Mouse (Mus musculus): ENCODE measurements around the gene Rcsd1. TPM values are rescaled to one million over a fixed set of nuclear protein-coding genes. Genes with fewer than 3 reads are reported as not detected.

Rcsd1 gene
- total RNA-seq, 2 experiments from 2014 or later: 13.5 to 15.2 TPM

Small RNA genes within 50 kb of the gene (microRNA-seq; reads per million reads assigned to microRNA genes)
- gene Gm44458 (ENCODE audit: borderline number of aligned reads in 2 of 2): 0 reads per million in 2 experiments

Other genes starting within 250 kb of the Rcsd1 start
- 10 to 100 TPM; 32.5 to 40.6 TPM for gene Dcaf6, start 249.3 kb downstream of the Rcsd1 start, total RNA-seq (2021)
- gene Mpc2, start 249.1 kb downstream of the Rcsd1 start, total RNA-seq (2021): 100 to 1,000 TPM; 231 to 456 TPM
- 1 to 10 TPM; 1.5 to 3.8 TPM for gene Adcy10, start 224.6 kb downstream of the Rcsd1 start, total RNA-seq (2021)
- 10 to 100 TPM; 11.0 to 12.7 TPM for gene Mpzl1, start 75.2 kb downstream of the Rcsd1 start, total RNA-seq (2021)
- gene Creg1, start 54.0 kb upstream of the Rcsd1 start, total RNA-seq (2021): 10 to 100 TPM; 68.6 to 77.2 TPM
- gene Cd247, start 78.9 kb upstream of the Rcsd1 start, total RNA-seq (2021): under 1 TPM; 0.20 to 0.74 TPM